Comparison of ENCODE assay signal across 8 mouse cellular contexts in the genomic region with DNA sequence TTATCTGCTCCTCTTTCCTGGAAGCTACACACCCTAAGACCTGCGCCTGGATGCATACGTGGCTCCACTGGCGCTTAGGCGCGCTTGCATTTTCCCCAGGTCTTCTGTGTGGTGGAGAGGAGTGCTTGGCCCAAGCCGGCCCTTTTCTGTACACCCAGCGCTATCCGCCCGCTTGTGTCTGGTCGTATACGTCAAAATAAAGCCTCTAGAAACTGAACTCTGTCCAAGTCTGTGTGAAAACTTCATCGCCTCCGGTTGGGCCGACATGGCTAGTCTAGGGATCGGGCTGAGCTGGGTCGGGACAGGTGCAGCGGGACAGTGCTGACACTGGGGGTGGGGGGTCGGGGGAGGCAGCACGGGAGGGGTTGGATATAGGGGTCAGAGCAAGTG. TPM values are rescaled to one million over a fixed set of nuclear protein-coding genes. Genes with fewer than 3 reads are reported as not detected.
A peak's percentile ranks its signal among the peaks of the same experiment; 100 is the strongest.
DNase-seq lines count a peak whose midpoint lies in the region; ATAC-seq and TF ChIP-seq lines count a peak whose summit lies in the region.

No protein-coding gene starts in this region.

- H3K4me3 ChIP-seq in kidney, adult 2 months (ENCODE audit: insufficient read depth, low read depth, low read length) = peak overlapping the region; percentile 59
- peak overlapping the region; percentile 59 for H3K4me3 ChIP-seq in heart, postnatal 0 days (ENCODE audit: low read depth, low read length)
- H3K4me3 ChIP-seq in midbrain, embryonic 12.5 days = peak overlapping the region; percentile 72

- WGBS in kidney, adult 2 months = 2% methylated on average over 19 of the region's 19 CpGs
- under 1% methylated on average over 19 of the region's 19 CpGs for WGBS in heart, postnatal 0 days
- WGBS in midbrain, embryonic 12.5 days = under 1% methylated on average over 17 of the region's 19 CpGs

- H3K4me1 ChIP-seq in kidney, adult 2 months (ENCODE audit: control insufficient read depth, insufficient read depth, low read length) = peaks cover 8% of the 10 kb centered on the region; the same call in 1 of the 2 replicates
- peaks cover 15% of the 10 kb centered on the region for H3K4me1 ChIP-seq in heart, postnatal 0 days (ENCODE audit: control insufficient read depth, insufficient read depth)
- peaks cover 24% of the 10 kb centered on the region for H3K4me1 ChIP-seq in midbrain, embryonic 12.5 days

- TF ChIP-seq EP300 in heart, postnatal 0 days (IDR thresholded peaks at IDR 0.05; ENCODE audit: low read depth) = no peak

- H3K4me2 ChIP-seq in heart, postnatal 0 days (ENCODE audit: low read depth, low read length) = peak overlapping the region; percentile 87
- H3K4me2 ChIP-seq in midbrain, embryonic 12.5 days (replicated peaks) = peak overlapping the region; percentile 98

- H3K9ac ChIP-seq in heart, postnatal 0 days (replicated peaks; ENCODE audit: low read depth, low read length) = 0 out of 2 replicates have a peak overlapping the region, but pooled peaks have one; percentile 22
- H3K9ac ChIP-seq in midbrain, embryonic 12.5 days (replicated peaks) = peak overlapping the region; percentile 72

- TF ChIP-seq CTCF in kidney, adult 2 months (conservative IDR thresholded peaks at IDR 0.05; ENCODE audit: insufficient read depth, insufficient read length, low read depth, low read length) = no peak
- TF ChIP-seq CTCF in heart, postnatal 0 days (IDR thresholded peaks at IDR 0.05; ENCODE audit: low read depth) = no peak

- no peaks in the 10 kb centered on the region for H3K36me3 ChIP-seq in kidney, adult 2 months (ENCODE audit: control insufficient read depth, insufficient read depth, low read length)
- peaks cover 50% of the 10 kb centered on the region for H3K36me3 ChIP-seq in heart, postnatal 0 days (replicated peaks; ENCODE audit: control insufficient read depth, insufficient read depth, low read length)
- peaks cover 54% of the 10 kb centered on the region for H3K36me3 ChIP-seq in midbrain, embryonic 12.5 days

- H3K9me3 ChIP-seq in heart, postnatal 0 days (replicated peaks; ENCODE audit: control insufficient read depth, low read length) = no peaks in the 10 kb centered on the region
- H3K9me3 ChIP-seq in midbrain, embryonic 12.5 days = no peaks in the 10 kb centered on the region

- peak; percentile 12 for ATAC-seq in heart, postnatal 0 days (ENCODE audit: insufficient read depth, low read depth)
- ATAC-seq in midbrain, embryonic 12.5 days (ENCODE audit: low FRiP score, low read depth) = peak; percentile 59

- no peak for TF ChIP-seq POLR2A in kidney, adult 2 months (IDR thresholded peaks at IDR 0.05; ENCODE audit: low read depth, low read length)

- H3K27me3 ChIP-seq in kidney, adult 2 months (replicated peaks; ENCODE audit: control insufficient read depth, insufficient read depth, low read length) = no peaks in the 10 kb centered on the region
- no peaks in the 10 kb centered on the region for H3K27me3 ChIP-seq in heart, postnatal 0 days (ENCODE audit: control insufficient read depth, insufficient read depth, low read length)
- no peaks in the 10 kb centered on the region for H3K27me3 ChIP-seq in midbrain, embryonic 12.5 days

- H3K27ac ChIP-seq in kidney, adult 2 months (ENCODE audit: insufficient read depth, low read depth, low read length) = 0 out of 2 replicates have a peak overlapping the region, but pooled peaks have one; percentile 24
- H3K27ac ChIP-seq in heart, postnatal 0 days (ENCODE audit: low read depth) = peak overlapping the region; percentile 44
- peak overlapping the region; percentile 75 for H3K27ac ChIP-seq in midbrain, embryonic 12.5 days (replicated peaks)

- DNase-seq in kidney, adult 2 months = no peak
- DNase-seq in kidney, adult 18-20 months = no peak
- peak; percentile 44 for DNase-seq in MN1 (ENCODE audit: low spot score)
- no peak for DNase-seq in heart, postnatal 0 days (ENCODE audit: low spot score)
- no peak for DNase-seq in frontal cortex, postnatal 10 days (ENCODE audit: low spot score in 2 of 2)
- DNase-seq in thymus, postnatal 10 days (ENCODE audit: low spot score in 2 of 2) = no peak
- DNase-seq in kidney, adult 8-10 months = no peak

RNA-seq across cellular contexts. Expression of a gene that starts 0.5 kb away (rescaled TPM):
- polyA plus RNA-seq in kidney, adult 2 months (2012; rRNA removed) = 14.0 and 16.0 TPM in 2 replicates
- total RNA-seq in heart, postnatal 0 days (2014; rRNA removed; ENCODE audit: low replicate concordance) = 13.1 and 18.1 TPM in 2 replicates
- 15.7 and 17.2 TPM in 2 replicates for polyA plus RNA-seq in heart, postnatal 0 days (2015; fragmentation: Nextera tagmentation; extraction: Ambion mirVana)
- 17.3 and 18.2 TPM in 2 replicates for polyA plus RNA-seq in midbrain, embryonic 12.5 days (2016; fragmentation: Nextera tagmentation; extraction: Ambion mirVana)

RNA-seq across cellular contexts. Expression of a gene that starts 4.4 kb away (rescaled TPM):
- 1.2 and 1.3 TPM in 2 replicates for polyA plus RNA-seq in kidney, adult 2 months (2012; rRNA removed)
- total RNA-seq in heart, postnatal 0 days (2014; rRNA removed; ENCODE audit: low replicate concordance) = 1.4 and 7.6 TPM in 2 replicates
- polyA plus RNA-seq in heart, postnatal 0 days (2015; fragmentation: Nextera tagmentation; extraction: Ambion mirVana) = 1.4 and 1.6 TPM in 2 replicates
- polyA plus RNA-seq in midbrain, embryonic 12.5 days (2016; fragmentation: Nextera tagmentation; extraction: Ambion mirVana) = 3.2 and 4.6 TPM in 2 replicates

RNA-seq across cellular contexts. Expression of a gene that starts 31.7 kb away (rescaled TPM):
- polyA plus RNA-seq in kidney, adult 2 months (2012; rRNA removed) = 0.31 and 0.39 TPM in 2 replicates
- total RNA-seq in heart, postnatal 0 days (2014; rRNA removed; ENCODE audit: low replicate concordance) = not detected in 2 replicates
- polyA plus RNA-seq in heart, postnatal 0 days (2015; fragmentation: Nextera tagmentation; extraction: Ambion mirVana) = 0.07 TPM in 1 of 2 replicates, not detected in the other
- polyA plus RNA-seq in midbrain, embryonic 12.5 days (2016; fragmentation: Nextera tagmentation; extraction: Ambion mirVana) = 0.14 TPM in 1 of 2 replicates, not detected in the other

RNA-seq across cellular contexts. Expression of a gene that starts 34.6 kb away (rescaled TPM):
- polyA plus RNA-seq in kidney, adult 2 months (2012; rRNA removed) = 92.1 and 106 TPM in 2 replicates
- 40.5 and 60.2 TPM in 2 replicates for total RNA-seq in heart, postnatal 0 days (2014; rRNA removed; ENCODE audit: low replicate concordance)
- 24.6 and 32.9 TPM in 2 replicates for polyA plus RNA-seq in heart, postnatal 0 days (2015; fragmentation: Nextera tagmentation; extraction: Ambion mirVana)
- polyA plus RNA-seq in midbrain, embryonic 12.5 days (2016; fragmentation: Nextera tagmentation; extraction: Ambion mirVana) = 41.2 and 43.4 TPM in 2 replicates

RNA-seq across cellular contexts. Expression of a gene that starts 45.8 kb away (rescaled TPM):
- polyA plus RNA-seq in kidney, adult 2 months (2012; rRNA removed) = 299 and 327 TPM in 2 replicates
- total RNA-seq in heart, postnatal 0 days (2014; rRNA removed; ENCODE audit: low replicate concordance) = 36.5 and 43.5 TPM in 2 replicates
- 32.8 TPM in 2 replicates for polyA plus RNA-seq in heart, postnatal 0 days (2015; fragmentation: Nextera tagmentation; extraction: Ambion mirVana)
- 63.2 and 70.2 TPM in 2 replicates for polyA plus RNA-seq in midbrain, embryonic 12.5 days (2016; fragmentation: Nextera tagmentation; extraction: Ambion mirVana)

Comparison
In these comparisons a context has a peak if more than half of its experiments do, and no peak if none do; other contexts are left out.
1. H3K27ac ChIP-seq: peak in every context shown above with its lines; median percentile 75 in midbrain, embryonic 12.5 days; 44 in heart, postnatal 0 days; 24 in kidney, adult 2 months.